Mouse (Mus musculus): ENCODE data around the gene Csrp1. TPM values are rescaled to one million over a fixed set of nuclear protein-coding genes. Genes with fewer than 3 reads are reported as not detected.

Gene Csrp1
- polyA plus RNA-seq, 1 experiment from 2014 or later, result 229 TPM

GRCm38 (mm10) chr1:135676938-135677682 lies 42.8 kb upstream of the Csrp1 start:
- no peaks in the 10 kb centered on the region for H3K9me3 ChIP-seq (replicated peaks; ENCODE audit: control insufficient read depth, low read length)
- H3K4me3 ChIP-seq (replicated peaks; ENCODE audit: low read length), result no peak overlapping the region
- H3K27me3 ChIP-seq (ENCODE audit: control insufficient read depth, insufficient read depth, low read length), result no peaks in the 10 kb centered on the region
- no peak overlapping the region for H3K9ac ChIP-seq (ENCODE audit: low read length)
- 63% methylated on average over 8 of the region's 8 CpGs for WGBS
- H3K4me1 ChIP-seq (ENCODE audit: control insufficient read depth, insufficient read depth, low read length), result no peaks in the 10 kb centered on the region
- H3K27ac ChIP-seq (ENCODE audit: low read length), result no peak overlapping the region
- no peak for ATAC-seq (ENCODE audit: insufficient read depth, low FRiP score)
- no peak overlapping the region for H3K4me2 ChIP-seq (ENCODE audit: low read depth, low read length)
- H3K36me3 ChIP-seq (ENCODE audit: control insufficient read depth, insufficient read depth, low read length), result no peaks in the 10 kb centered on the region

- no peak overlapping the region for H3K4me2 ChIP-seq (ENCODE audit: low read depth, low read length)
- H3K9me3 ChIP-seq (replicated peaks; ENCODE audit: control insufficient read depth, low read length), result no peaks in the 10 kb centered on the region
- no peaks in the 10 kb centered on the region for H3K27me3 ChIP-seq (ENCODE audit: control insufficient read depth, insufficient read depth, low read length)
- no peak overlapping the region for H3K9ac ChIP-seq (ENCODE audit: low read length)
- WGBS, result 80% methylated on average over 6 of the region's 6 CpGs
- ATAC-seq (ENCODE audit: insufficient read depth, low FRiP score), result no peak
- no peak overlapping the region for H3K4me3 ChIP-seq (replicated peaks; ENCODE audit: low read length)
- no peak overlapping the region for H3K27ac ChIP-seq (ENCODE audit: low read length)
- H3K36me3 ChIP-seq (ENCODE audit: control insufficient read depth, insufficient read depth, low read length), result no peaks in the 10 kb centered on the region
- H3K4me1 ChIP-seq (ENCODE audit: control insufficient read depth, insufficient read depth, low read length), result no peaks in the 10 kb centered on the region
Observed at GRCm38 (mm10) chr1:135678145-135678544, 41.7 kb upstream of the Csrp1 start.

DNA sequence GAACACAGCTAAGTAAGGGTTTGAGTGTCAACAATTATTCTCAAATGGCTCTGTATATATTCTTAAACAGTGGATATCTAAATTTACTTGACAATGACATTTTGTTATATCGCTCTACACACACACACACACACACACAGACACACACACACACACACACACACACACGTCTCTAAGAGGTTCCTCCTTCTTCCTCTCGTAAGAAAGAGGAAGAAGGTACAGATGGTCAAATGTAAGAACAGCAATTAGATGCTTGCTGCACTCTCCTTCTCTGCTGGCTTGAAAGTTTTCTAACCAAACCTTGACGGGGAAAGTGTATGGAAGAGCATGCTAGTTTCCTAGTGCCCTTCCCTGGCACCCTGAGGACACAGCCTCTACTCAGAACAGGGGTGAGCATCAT lies 39.1 kb upstream of the Csrp1 start:
- no peak overlapping the region for H3K27ac ChIP-seq (ENCODE audit: low read length)
- no peak for ATAC-seq (ENCODE audit: insufficient read depth, low FRiP score)
- 64% methylated on average over 4 of the region's 4 CpGs for WGBS

DNA sequence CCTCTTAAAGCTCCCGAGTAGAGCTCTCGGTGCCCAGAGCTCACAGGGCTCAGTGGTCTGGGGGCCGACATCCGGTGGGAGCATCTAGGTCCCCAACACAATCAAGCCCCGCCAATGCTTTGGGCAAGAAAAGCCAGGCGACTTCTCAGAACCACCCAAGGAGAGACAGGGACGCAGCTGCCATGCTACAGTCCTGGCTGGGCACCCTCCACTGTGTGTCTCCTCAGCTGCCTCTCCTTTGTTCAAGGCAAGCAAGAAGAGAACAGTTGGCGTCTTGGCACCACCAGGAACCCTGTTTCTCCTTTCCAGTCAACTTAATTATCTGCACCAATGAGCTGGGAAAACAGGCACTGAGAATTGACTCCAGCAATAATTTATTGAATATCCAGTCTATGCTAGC lies 38.7 kb upstream of the Csrp1 start:
- no peak overlapping the region for H3K4me2 ChIP-seq (ENCODE audit: low read depth, low read length)
- no peak overlapping the region for H3K27ac ChIP-seq (ENCODE audit: low read length)
- H3K9ac ChIP-seq (ENCODE audit: low read length), result no peak overlapping the region
- no peaks in the 10 kb centered on the region for H3K9me3 ChIP-seq (replicated peaks; ENCODE audit: control insufficient read depth, low read length)
- H3K36me3 ChIP-seq (ENCODE audit: control insufficient read depth, insufficient read depth, low read length), result no peaks in the 10 kb centered on the region
- no peaks in the 10 kb centered on the region for H3K27me3 ChIP-seq (ENCODE audit: control insufficient read depth, insufficient read depth, low read length)
- WGBS, result 78% methylated on average over 8 of the region's 8 CpGs
- ATAC-seq (ENCODE audit: insufficient read depth, low FRiP score), result no peak
- H3K4me1 ChIP-seq (ENCODE audit: control insufficient read depth, insufficient read depth, low read length), result no peaks in the 10 kb centered on the region; the same call in 1 of the 2 replicates
- no peak overlapping the region for H3K4me3 ChIP-seq (replicated peaks; ENCODE audit: low read length)

More for the DNA sequence above, 39.1 kb upstream of the Csrp1 start:
- H3K4me2 ChIP-seq (ENCODE audit: low read depth, low read length), result no peak overlapping the region
- no peaks in the 10 kb centered on the region for H3K4me1 ChIP-seq (ENCODE audit: control insufficient read depth, insufficient read depth, low read length)
- no peak overlapping the region for H3K4me3 ChIP-seq (replicated peaks; ENCODE audit: low read length)
- no peaks in the 10 kb centered on the region for H3K9me3 ChIP-seq (replicated peaks; ENCODE audit: control insufficient read depth, low read length)
- H3K9ac ChIP-seq (ENCODE audit: low read length), result no peak overlapping the region
- no peaks in the 10 kb centered on the region for H3K27me3 ChIP-seq (ENCODE audit: control insufficient read depth, insufficient read depth, low read length)
- H3K36me3 ChIP-seq (ENCODE audit: control insufficient read depth, insufficient read depth, low read length), result no peaks in the 10 kb centered on the region

GRCm38 (mm10) chr1:135684895-135685294 lies 35.0 kb upstream of the Csrp1 start:
- H3K36me3 ChIP-seq (ENCODE audit: control insufficient read depth, insufficient read depth, low read length), result no peaks in the 10 kb centered on the region
- ATAC-seq (ENCODE audit: insufficient read depth, low FRiP score), result no peak
- H3K9ac ChIP-seq (ENCODE audit: low read length), result no peak overlapping the region
- no peak overlapping the region for H3K4me3 ChIP-seq (replicated peaks; ENCODE audit: low read length)
- 67% methylated on average over 4 of the region's 4 CpGs for WGBS
- H3K27ac ChIP-seq (ENCODE audit: low read length), result no peak overlapping the region
- peaks cover 9% of the 10 kb centered on the region for H3K4me1 ChIP-seq (ENCODE audit: control insufficient read depth, insufficient read depth, low read length)
- no peaks in the 10 kb centered on the region for H3K27me3 ChIP-seq (ENCODE audit: control insufficient read depth, insufficient read depth, low read length)
- peak overlapping the region; percentile 10; the same call in 1 of the 2 replicates for H3K4me2 ChIP-seq (ENCODE audit: low read depth, low read length)
- no peaks in the 10 kb centered on the region for H3K9me3 ChIP-seq (replicated peaks; ENCODE audit: control insufficient read depth, low read length)

- Histone ChIP-seq H3K27me3 (ENCODE audit: control insufficient read depth, insufficient read depth, low read length) (no peaks in the 10 kb centered on the region), H3K4me3 (replicated peaks; ENCODE audit: low read length) (no peak overlapping the region), H3K9me3 (replicated peaks; ENCODE audit: control insufficient read depth, low read length) (no peaks in the 10 kb centered on the region), H3K27ac (ENCODE audit: low read length) (no peak overlapping the region), H3K36me3 (ENCODE audit: control insufficient read depth, insufficient read depth, low read length) (no peaks in the 10 kb centered on the region), H3K4me2 (ENCODE audit: low read depth, low read length) (peak overlapping the region; percentile 10; the same call in 1 of the 2 replicates), H3K4me1 (ENCODE audit: control insufficient read depth, insufficient read depth, low read length) (peaks cover 9% of the 10 kb centered on the region), H3K9ac (ENCODE audit: low read length) (no peak overlapping the region)
- ATAC-seq (ENCODE audit: insufficient read depth, low FRiP score), result no peak
- 54% methylated on average over 6 of the region's 6 CpGs for WGBS
Observed at GRCm38 (mm10) chr1:135685316-135685715, 34.5 kb upstream of the Csrp1 start.

DNA sequence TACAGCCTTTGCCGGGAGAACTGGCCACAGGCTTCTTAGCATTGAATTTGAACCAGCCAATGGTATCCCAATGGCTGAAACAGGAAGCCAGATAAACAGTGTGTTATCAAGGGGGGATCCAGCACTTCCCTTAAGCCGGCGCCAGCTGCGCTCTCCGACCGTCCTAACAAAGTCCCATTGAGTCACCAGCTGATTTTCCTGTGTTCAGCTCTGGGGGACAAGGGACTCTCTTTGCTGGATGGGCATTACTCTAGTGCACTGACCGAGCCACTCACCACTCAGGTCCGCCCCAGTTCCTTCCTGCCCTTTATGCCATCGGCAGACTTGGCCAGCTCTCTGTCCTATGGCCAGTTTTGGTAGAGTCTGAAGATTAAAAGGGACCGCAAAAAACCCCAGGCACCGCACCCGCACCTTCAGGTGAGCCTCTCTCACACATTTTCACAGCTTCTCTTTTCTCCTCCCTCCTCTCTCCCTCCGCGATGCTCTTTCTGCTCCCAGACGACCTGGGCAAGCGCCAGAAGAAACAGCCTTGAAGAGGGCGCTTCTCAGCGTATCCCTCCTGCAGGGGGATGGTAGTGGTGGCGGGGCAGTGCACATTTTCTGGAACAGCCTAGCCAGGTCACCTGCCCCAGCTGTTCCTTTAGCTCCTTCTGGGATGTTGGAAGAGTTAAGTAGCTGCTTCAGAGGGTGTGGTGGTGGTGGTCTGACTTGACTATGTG lies 32.9 kb upstream of the Csrp1 start:
- Histone ChIP-seq H3K4me3 (replicated peaks; ENCODE audit: low read length) (peak overlapping the region; percentile 69), H3K4me2 (ENCODE audit: low read depth, low read length) (peak overlapping the region; percentile 79), H3K9ac (ENCODE audit: low read length) (peak overlapping the region; percentile 87), H3K27me3 (ENCODE audit: control insufficient read depth, insufficient read depth, low read length) (no peaks in the 10 kb centered on the region), H3K27ac (ENCODE audit: low read length) (peak overlapping the region; percentile 29; the same call in 1 of the 2 replicates), H3K4me1 (ENCODE audit: control insufficient read depth, insufficient read depth, low read length) (peaks cover 15% of the 10 kb centered on the region), H3K36me3 (ENCODE audit: control insufficient read depth, insufficient read depth, low read length) (no peaks in the 10 kb centered on the region), H3K9me3 (replicated peaks; ENCODE audit: control insufficient read depth, low read length) (no peaks in the 10 kb centered on the region)
- no peak for ATAC-seq (ENCODE audit: insufficient read depth, low FRiP score)
- WGBS, result 1% methylated on average over 19 of the region's 19 CpGs

DNA sequence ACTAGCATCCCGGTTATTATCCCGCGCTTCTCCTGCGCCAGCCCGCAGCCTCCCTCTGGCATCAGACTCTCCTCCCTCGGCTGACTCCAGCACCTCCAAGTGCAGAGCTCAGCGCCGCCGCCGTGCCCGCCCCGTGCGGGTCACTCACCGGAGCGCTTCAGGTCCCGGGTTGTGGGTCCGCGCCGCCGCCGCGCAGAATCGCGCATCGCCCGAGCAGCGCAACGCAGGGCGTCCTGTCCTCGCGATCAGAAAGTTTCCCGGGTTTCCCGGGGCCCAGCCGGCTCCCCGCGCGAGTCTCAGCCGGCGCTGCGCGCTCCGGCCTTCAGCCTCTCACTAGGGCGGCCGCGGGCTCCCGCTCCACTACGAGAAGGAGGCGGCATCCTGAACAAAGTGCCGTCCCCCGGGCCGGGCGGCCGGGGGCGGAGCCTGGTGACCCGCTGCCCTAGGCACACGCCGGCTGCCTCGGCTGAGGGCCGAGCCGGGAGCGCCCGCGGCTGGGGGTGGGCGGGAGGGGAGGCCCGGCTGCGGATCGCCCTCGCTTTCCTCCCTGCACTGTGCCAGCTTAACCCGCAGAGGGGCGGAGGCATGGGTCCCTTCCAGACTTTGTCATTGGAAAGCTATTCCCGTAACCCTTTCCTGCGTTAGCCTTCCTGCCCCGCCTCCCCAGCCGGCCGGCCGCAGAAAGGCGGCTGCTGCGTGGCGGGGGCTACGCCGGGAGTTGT lies 31.9 kb upstream of the Csrp1 start:
- no peaks in the 10 kb centered on the region for H3K9me3 ChIP-seq (replicated peaks; ENCODE audit: control insufficient read depth, low read length)
- peak overlapping the region; percentile 80 for H3K27ac ChIP-seq (ENCODE audit: low read length)
- peak overlapping the region; percentile 79 for H3K4me2 ChIP-seq (ENCODE audit: low read depth, low read length)
- H3K36me3 ChIP-seq (ENCODE audit: control insufficient read depth, insufficient read depth, low read length), result no peaks in the 10 kb centered on the region
- under 1% methylated on average over 73 of the region's 81 CpGs for WGBS
- peak overlapping the region; percentile 69 for H3K4me3 ChIP-seq (replicated peaks; ENCODE audit: low read length)
- H3K27me3 ChIP-seq (ENCODE audit: control insufficient read depth, insufficient read depth, low read length), result no peaks in the 10 kb centered on the region
- peaks cover 15% of the 10 kb centered on the region for H3K4me1 ChIP-seq (ENCODE audit: control insufficient read depth, insufficient read depth, low read length)
- H3K9ac ChIP-seq (ENCODE audit: low read length), result peak overlapping the region; percentile 87
- peak; percentile 88 for ATAC-seq (ENCODE audit: insufficient read depth, low FRiP score)

GRCm38 (mm10) chr1:135688686-135689085 lies 31.2 kb upstream of the Csrp1 start:
- H3K36me3 ChIP-seq (ENCODE audit: control insufficient read depth, insufficient read depth, low read length), result no peaks in the 10 kb centered on the region
- WGBS, result 28% methylated on average over 6 of the region's 6 CpGs
- peak overlapping the region; percentile 80 for H3K27ac ChIP-seq (ENCODE audit: low read length)
- H3K4me3 ChIP-seq (replicated peaks; ENCODE audit: low read length), result peak overlapping the region; percentile 69
- peak overlapping the region; percentile 79 for H3K4me2 ChIP-seq (ENCODE audit: low read depth, low read length)
- ATAC-seq (ENCODE audit: insufficient read depth, low FRiP score), result no peak
- H3K27me3 ChIP-seq (ENCODE audit: control insufficient read depth, insufficient read depth, low read length), result no peaks in the 10 kb centered on the region
- no peaks in the 10 kb centered on the region for H3K9me3 ChIP-seq (replicated peaks; ENCODE audit: control insufficient read depth, low read length)
- H3K4me1 ChIP-seq (ENCODE audit: control insufficient read depth, insufficient read depth, low read length), result peaks cover 15% of the 10 kb centered on the region
- H3K9ac ChIP-seq (ENCODE audit: low read length), result peak overlapping the region; percentile 87

All from stomach, embryonic 16.5 days (tissue).